Mouse (Mus musculus) forebrain, embryonic 14.5 days (tissue): ENCODE data around the gene Nfam1. TPM values are rescaled to one million over a fixed set of nuclear protein-coding genes. Genes with fewer than 3 reads are reported as not detected.
A peak's percentile ranks its signal among the peaks of the same experiment; 100 is the strongest.

ENCODE experiments used
- ATAC-seq: fragments of 200-750 bp; cut with Nextera tagmentation; 2 replicates; pipeline ENCODE4 v1.8.0; 2017; ENCODE audit warnings: mild to moderate bottlenecking, moderate library complexity
- DNase-seq: peaks from one replicate; pipeline ENCODE4 v3.0.0-alpha.2; 2015; ENCODE audit warnings: low spot score
- H3K27ac ChIP-seq: fragments of 300-500 bp; sonication (generic); 2 replicates; pipeline ENCODE4 v1.5.1; 2014; ENCODE audit warnings: low read depth, mild to moderate bottlenecking, control low read depth, low read length, moderate library complexity
- H3K27me3 ChIP-seq: fragments of 300-500 bp; sonication (generic); replicated peaks from 2 replicates; pipeline ENCODE4 v1.6.1; 2014; ENCODE audit warnings: low read length, control low read depth, mixed read lengths; ENCODE audit not compliant: control insufficient read depth, insufficient read depth
- H3K36me3 ChIP-seq: fragments of 300-500 bp; sonication (generic); 2 replicates; pipeline ENCODE4 v1.6.1; 2014; ENCODE audit warnings: low read length, control low read depth; ENCODE audit not compliant: control insufficient read depth, insufficient read depth
- H3K4me1 ChIP-seq: fragments of 300-500 bp; sonication (generic); 2 replicates; pipeline ENCODE4 v1.6.1; 2014; ENCODE audit warnings: antibody characterized with exemption, low read length, control low read depth; ENCODE audit not compliant: control insufficient read depth, insufficient read depth
- H3K4me2 ChIP-seq: fragments of 300-500 bp; sonication (generic); 2 replicates; pipeline ENCODE4 v1.6.1; 2014; ENCODE audit warnings: mild to moderate bottlenecking, control low read depth, low read length
- H3K4me3 ChIP-seq: fragments of 300-500 bp; sonication (generic); 2 replicates; pipeline ENCODE4 v1.5.1; 2014; ENCODE audit warnings: low read depth, low read length, control low read depth
- H3K9ac ChIP-seq: fragments of 300-500 bp; sonication (generic); 2 replicates; pipeline ENCODE4 v1.6.1; 2014; ENCODE audit warnings: mild to moderate bottlenecking, low read length, control low read depth, moderate library complexity
- H3K9me3 ChIP-seq: fragments of 300-500 bp; sonication (generic); replicated peaks from 2 replicates; pipeline ENCODE4 v1.6.1; 2016; ENCODE audit warnings: low read length, control low read depth, mixed read lengths; ENCODE audit not compliant: control insufficient read depth
- WGBS: fragments of 180-500 bp; shearing (Covaris S2); extraction: QIAGEN DNeasy Blood & Tissue Kit; methylation state at CpG from one replicate; pipeline ENCODE4 v1.1.7; 2014; 5-methylcytosine and 5-hydroxymethylcytosine counted together
- polyA plus RNA-seq: library from polyadenylated mRNA; unstranded; fragments of >200 nt; fragmentation: Nextera tagmentation; extraction: Ambion mirVana; gene quantifications from 2 replicates; pipeline ENCODE4 v1.2.1, GENCODE M21; 2014

The Nfam1 gene
- polyA plus RNA-seq, 1 experiment from 2014 or later: 1.2 TPM

DNA sequence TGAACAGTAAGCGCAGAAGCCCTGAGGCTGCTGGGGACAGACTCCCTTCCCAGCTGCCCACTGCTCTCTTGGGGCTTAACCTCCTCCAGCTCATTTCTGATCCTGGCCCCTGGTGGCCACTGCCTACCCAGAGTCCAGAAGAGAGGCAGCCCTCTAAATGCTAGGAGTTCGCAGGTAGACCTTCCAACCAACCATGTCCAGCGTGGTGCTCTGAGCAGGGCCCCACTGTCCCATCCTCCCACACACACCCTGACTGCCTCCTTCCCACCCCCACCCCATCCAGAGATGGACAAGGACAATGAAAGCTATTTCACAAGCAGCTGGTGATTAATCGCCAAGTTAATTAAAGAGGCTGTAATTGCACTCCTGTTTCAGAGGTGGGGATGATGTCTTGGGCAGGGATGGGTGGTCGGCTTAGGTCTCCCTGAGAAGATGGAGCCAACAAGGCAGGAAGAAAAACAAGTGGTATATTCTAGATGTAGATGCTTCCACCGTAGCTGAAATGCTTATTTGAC, 43.9 kb downstream of the Nfam1 start:
- Histone ChIP-seq H3K9ac (no peak overlapping the region), H3K9me3 (no peaks in the 10 kb centered on the region), H3K4me1 (peaks cover 57% of the 10 kb centered on the region), H3K27ac (no peak overlapping the region; the same call in 1 of the 2 replicates), H3K36me3 (no peaks in the 10 kb centered on the region), H3K27me3 (peaks cover 5% of the 10 kb centered on the region; the same call in 1 of the 2 replicates), H3K4me3 (no peak overlapping the region), H3K4me2 (no peak overlapping the region)
- DNase-seq: no peak
- ATAC-seq: no peak
- WGBS: 36% methylated on average over 6 of the region's 6 CpGs

DNA sequence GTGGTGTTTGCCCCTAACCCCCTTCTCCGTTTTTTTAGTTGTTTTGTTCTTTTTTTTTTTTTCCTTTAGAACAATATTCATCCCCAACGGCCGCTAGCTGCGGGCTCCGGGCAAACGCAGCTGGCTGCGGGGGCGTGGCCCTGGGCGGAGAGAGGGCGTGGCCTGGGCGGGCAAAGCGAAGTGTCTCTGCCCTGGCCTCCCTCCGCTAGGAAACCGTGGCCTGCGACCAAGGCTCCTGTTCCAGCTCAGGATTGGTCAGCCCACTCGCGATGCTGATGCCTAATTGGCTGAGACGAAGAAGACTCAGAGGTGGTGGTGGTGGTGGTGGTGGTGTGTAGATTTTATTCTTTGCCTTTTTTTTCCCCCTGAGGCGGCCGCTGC, 45.4 kb downstream of the Nfam1 start, which contains the start of gene Tcf20:
Gene Tcf20 (minus strand): TSS at position 141 of the 381 bp plus-strand sequence.
- H3K9ac ChIP-seq: peak within 1 kb of the TSS; percentile 63
- peak within 1 kb of the TSS; percentile 92 for H3K4me2 ChIP-seq
- DNase-seq (peak; percentile 92), ATAC-seq (peak; percentile 64)
- under 1% methylated on average over 20 of the region's 20 CpGs for WGBS
- H3K27me3 ChIP-seq: peaks cover 5% of the 10 kb centered on the region; the same call in 1 of the 2 replicates
- H3K9me3 ChIP-seq: no peaks in the 10 kb centered on the region
- H3K27ac ChIP-seq: 0 out of 2 replicates have a peak within 1 kb of the TSS, but pooled peaks have one; percentile 14
- H3K36me3 ChIP-seq: no peaks in the 10 kb centered on the region
- peak within 1 kb of the TSS; percentile 43 for H3K4me3 ChIP-seq
- H3K4me1 ChIP-seq: peaks cover 65% of the 10 kb centered on the region

DNA sequence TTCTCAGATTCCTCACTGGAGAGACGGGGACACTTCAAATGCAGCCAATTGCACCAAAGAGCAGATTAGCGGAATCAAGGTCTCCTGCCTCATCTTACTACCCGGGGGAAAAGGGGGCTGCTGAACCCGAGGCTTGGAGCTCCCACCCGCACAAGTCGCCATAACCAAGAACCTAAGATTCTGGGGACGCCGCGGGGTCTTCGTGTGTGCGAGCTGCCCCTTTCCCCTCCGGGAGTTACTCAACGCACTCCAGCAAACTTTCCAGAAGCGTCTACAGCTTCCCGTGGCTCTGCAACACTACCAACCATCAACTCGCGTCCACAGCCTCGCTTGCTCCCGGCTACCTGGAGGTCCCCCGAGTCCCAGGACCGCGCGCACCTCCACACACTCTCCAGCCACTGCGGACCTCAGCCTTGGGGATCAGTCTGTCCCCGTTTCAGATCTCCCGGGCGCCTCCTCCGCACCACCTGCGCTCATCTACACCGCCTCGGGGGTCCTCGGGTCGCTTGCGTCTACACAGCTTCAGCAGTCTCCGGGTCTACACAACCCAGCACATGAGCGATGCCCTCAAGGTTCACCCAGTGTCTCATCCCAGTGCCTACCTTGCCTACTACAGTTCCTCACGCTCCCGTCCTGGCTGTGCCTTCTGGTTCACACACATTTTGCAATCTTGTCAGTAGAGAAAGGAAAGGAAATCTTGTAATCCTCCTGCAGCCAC, 45.9 kb downstream of the Nfam1 start:
- Histone ChIP-seq H3K4me2 (peak overlapping the region; percentile 92), H3K4me3 (peak overlapping the region; percentile 43), H3K36me3 (no peaks in the 10 kb centered on the region), H3K27ac (0 out of 2 replicates have a peak overlapping the region, but pooled peaks have one; percentile 14), H3K9me3 (no peaks in the 10 kb centered on the region), H3K27me3 (peaks cover 5% of the 10 kb centered on the region; the same call in 1 of the 2 replicates), H3K4me1 (peaks cover 65% of the 10 kb centered on the region), H3K9ac (peak overlapping the region; percentile 63)
- DNase-seq: no peak
- ATAC-seq: no peak
- WGBS: under 1% methylated on average over 38 of the region's 38 CpGs

DNA sequence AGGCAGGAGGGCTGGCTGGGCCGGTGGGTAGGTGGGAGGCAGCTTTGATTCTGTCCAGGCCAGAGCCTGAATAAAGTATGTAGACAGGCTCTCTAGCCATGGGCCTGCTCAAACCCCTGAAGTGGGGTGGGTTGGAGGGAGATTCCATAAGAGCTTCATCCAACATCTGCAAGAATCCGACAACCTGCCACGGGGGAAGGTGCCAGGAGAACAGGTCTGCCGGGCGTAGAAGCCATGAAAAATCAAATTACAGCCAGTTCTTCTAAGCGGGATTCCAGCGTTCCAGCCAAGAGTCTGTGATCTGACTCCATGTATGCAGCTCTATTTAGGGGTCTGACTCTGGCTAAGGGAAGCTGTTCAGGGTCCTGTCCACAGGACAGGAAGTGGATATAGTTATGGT, 48.5 kb downstream of the Nfam1 start:
- no peaks in the 10 kb centered on the region for H3K36me3 ChIP-seq
- peak overlapping the region; percentile 49; the same call in 1 of the 2 replicates for H3K4me2 ChIP-seq
- WGBS: 43% methylated on average over 7 of the region's 7 CpGs
- H3K4me3 ChIP-seq: no peak overlapping the region
- H3K27me3 ChIP-seq: peaks cover 5% of the 10 kb centered on the region; the same call in 1 of the 2 replicates
- peak overlapping the region; percentile 92 for H3K27ac ChIP-seq
- H3K9me3 ChIP-seq: no peaks in the 10 kb centered on the region
- ATAC-seq (no peak), DNase-seq (no peak)
- H3K4me1 ChIP-seq: peaks cover 64% of the 10 kb centered on the region
- H3K9ac ChIP-seq: peak overlapping the region; percentile 32; the same call in 1 of the 2 replicates

DNA sequence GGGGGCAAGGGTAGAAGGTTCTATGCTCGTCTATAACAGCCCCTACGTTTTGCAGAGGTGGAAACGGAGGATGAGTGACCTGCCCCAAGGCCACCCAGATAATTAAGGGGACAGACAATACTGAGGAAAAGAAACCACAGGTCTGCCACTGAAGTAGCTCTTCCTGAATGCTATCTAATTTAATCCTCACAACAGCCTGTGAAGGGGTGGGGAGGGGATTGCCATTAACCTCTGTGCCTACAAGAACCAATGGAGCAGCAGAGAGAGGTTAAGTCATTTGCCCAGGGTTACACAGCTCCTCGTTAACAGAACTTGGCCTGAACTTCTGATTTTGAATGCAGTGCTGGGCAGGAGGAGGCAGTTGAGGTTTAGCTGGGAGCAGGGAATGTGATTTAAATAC, 49.0 kb downstream of the Nfam1 start:
- Histone ChIP-seq H3K9me3 (no peaks in the 10 kb centered on the region), H3K36me3 (no peaks in the 10 kb centered on the region), H3K27me3 (peaks cover 5% of the 10 kb centered on the region; the same call in 1 of the 2 replicates), H3K4me3 (no peak overlapping the region), H3K4me1 (peaks cover 60% of the 10 kb centered on the region), H3K4me2 (peak overlapping the region; percentile 49), H3K27ac (peak overlapping the region; percentile 92), H3K9ac (peak overlapping the region; percentile 32)
- ATAC-seq (no peak), DNase-seq (peak; percentile 58)
- 3% methylated on average over 4 of the region's 4 CpGs for WGBS

DNA sequence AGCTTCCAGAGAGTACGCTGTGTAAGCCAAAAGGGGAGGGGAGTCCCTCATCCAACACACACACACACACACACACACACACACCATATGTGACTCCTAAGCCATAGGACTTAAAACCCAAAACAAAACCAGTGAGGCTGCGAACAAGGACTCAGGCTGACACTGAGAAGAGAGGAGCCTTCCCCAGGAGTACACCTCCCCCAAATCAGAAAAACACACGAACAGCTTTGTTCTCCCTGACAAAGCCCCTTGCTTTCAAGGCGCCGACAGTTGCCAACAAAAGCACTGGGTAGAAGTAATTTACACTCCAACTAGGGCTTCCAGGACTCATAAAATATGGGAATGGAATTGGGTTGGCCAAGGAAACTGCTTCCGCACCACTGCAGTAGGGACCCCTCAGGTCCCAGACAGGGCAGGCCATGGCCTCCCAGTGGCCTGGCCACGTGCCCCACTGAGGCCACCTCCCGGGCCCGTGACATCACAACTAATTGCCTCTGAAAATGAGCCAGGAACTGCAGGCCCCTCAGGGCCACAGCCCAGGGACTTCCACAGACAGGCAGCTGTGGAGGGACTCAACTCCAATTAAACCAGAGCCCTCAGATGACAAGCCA, 49.6 kb downstream of the Nfam1 start:
- Histone ChIP-seq H3K27me3 (peaks cover 5% of the 10 kb centered on the region; the same call in 1 of the 2 replicates), H3K27ac (peak overlapping the region; percentile 92), H3K4me2 (peak overlapping the region; percentile 49), H3K36me3 (no peaks in the 10 kb centered on the region), H3K9me3 (no peaks in the 10 kb centered on the region), H3K4me3 (no peak overlapping the region), H3K9ac (peak overlapping the region; percentile 32), H3K4me1 (peaks cover 55% of the 10 kb centered on the region)
- 6% methylated on average over 9 of the region's 9 CpGs for WGBS
- DNase-seq (peak; percentile 93), ATAC-seq (peak; percentile 66)

DNA sequence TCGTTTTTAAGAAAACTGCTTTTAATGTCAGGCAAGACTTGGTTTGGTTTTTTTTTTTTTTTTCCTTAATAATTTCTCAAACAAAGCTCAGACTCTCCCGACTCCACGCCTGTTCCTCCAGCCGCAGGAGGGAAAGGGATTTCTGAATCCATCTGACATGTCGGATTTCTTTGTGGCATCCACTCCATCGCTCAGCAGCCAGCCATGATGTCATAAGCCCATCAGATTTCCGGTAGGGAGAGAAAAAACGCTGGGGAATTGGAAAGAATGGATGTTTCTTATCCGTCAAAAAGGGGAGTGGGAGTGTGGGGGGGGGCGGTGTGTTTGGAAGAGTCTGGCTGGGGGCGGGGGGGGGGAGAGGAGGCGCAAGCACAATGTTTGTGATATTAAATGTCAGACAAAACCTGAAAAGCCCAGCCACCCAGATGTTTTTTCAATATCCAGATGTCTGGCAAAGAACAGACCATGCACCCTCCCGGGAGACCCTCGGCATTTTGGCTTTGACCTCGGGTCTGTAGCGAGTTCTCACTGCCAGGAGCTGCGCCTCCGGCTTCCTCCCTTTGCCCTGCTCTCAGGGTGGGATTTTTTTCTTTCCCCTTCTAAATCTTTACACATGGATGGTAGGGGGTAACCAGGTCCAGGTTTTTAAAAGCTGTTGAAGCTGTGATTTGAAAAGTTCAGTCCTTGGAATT, 50.2 kb downstream of the Nfam1 start:
- peak overlapping the region; percentile 32 for H3K9ac ChIP-seq
- peaks cover 5% of the 10 kb centered on the region; the same call in 1 of the 2 replicates for H3K27me3 ChIP-seq
- peak overlapping the region; percentile 49 for H3K4me2 ChIP-seq
- H3K36me3 ChIP-seq: no peaks in the 10 kb centered on the region
- peaks cover 49% of the 10 kb centered on the region for H3K4me1 ChIP-seq
- H3K4me3 ChIP-seq: peak overlapping the region; percentile 4; the same call in 1 of the 2 replicates
- peak; percentile 85 for DNase-seq
- ATAC-seq: peak; percentile 11; the same call in 1 of the 2 replicates
- WGBS: under 1% methylated on average over 18 of the region's 18 CpGs
- H3K9me3 ChIP-seq: no peaks in the 10 kb centered on the region
- H3K27ac ChIP-seq: peak overlapping the region; percentile 92

DNA sequence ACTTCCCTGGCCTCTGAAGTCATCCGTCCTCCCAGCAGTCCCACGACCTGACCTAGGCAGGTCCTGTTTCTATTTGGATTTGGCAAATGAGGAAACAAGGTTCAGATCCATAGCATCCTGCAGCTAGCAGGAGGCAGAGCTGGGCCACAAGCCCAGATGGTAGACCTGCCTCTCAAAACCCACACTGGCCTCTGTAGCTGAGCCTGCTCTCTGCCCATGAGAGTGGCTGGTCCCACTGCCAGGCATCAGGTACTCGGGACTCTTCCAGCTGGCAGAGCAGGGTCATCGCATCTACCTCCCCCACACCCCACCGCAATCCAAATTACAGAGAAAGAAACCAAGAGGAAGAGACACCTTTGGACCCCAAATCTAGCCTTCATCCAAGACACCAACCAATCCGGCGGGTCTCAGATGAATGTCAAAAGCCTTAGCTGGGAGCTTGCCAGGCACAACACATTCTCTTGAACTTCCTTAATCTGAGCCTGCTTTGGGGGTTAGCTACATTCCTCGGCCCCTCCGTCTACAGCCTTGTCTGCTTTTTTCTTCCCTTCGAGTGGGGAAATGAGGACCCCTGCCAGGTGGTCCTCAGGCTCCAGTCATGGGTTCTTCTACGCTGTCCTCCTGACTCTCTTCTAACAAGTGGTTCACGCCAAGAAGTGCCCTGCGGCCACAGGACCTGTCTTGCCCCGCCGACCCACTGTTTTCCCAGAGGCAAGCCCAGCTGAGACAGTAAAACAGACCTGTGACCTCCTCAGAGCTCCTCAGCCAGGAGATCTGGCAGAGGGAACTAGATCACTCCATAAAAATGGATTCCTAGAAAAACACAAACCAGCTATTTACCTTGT, 51.2 kb downstream of the Nfam1 start:
- Histone ChIP-seq H3K9me3 (no peaks in the 10 kb centered on the region), H3K9ac (peak overlapping the region; percentile 32), H3K27me3 (peaks cover 9% of the 10 kb centered on the region; the same call in 1 of the 2 replicates), H3K36me3 (no peaks in the 10 kb centered on the region), H3K4me2 (peak overlapping the region; percentile 49), H3K4me1 (peaks cover 43% of the 10 kb centered on the region), H3K27ac (peak overlapping the region; percentile 92), H3K4me3 (no peak overlapping the region)
- WGBS: 25% methylated on average over 15 of the region's 15 CpGs
- no peak for DNase-seq
- no peak for ATAC-seq
